Mouse (Mus musculus): ENCODE results near the gene Nr1d1. TPM values are rescaled to one million over a fixed set of nuclear protein-coding genes. Genes with fewer than 3 reads are reported as not detected.

The Nr1d1 gene
- polyA plus RNA-seq, 1 experiment from 2014 or later: 1.5 TPM

- Histone ChIP-seq H3K27ac (no peak overlapping the region; the same call in 1 of the 2 replicates), H3K4me2 (replicated peaks) (peak overlapping the region; percentile 49), H3K4me1 (peaks cover 54% of the 10 kb centered on the region), H3K4me3 (0 out of 2 replicates have a peak overlapping the region, but pooled peaks have one; percentile 0), H3K36me3 (no peaks in the 10 kb centered on the region), H3K27me3 (replicated peaks) (no peaks in the 10 kb centered on the region), H3K9me3 (no peaks in the 10 kb centered on the region), H3K9ac (no peak overlapping the region)
- peak; percentile 51 for ATAC-seq (ENCODE audit: low FRiP score, low read depth)
- WGBS: 2% methylated on average over 14 of the region's 15 CpGs
Observed at GRCm38 (mm10) chr11:98786359-98787214, 11.5 kb upstream of the Nr1d1 start.

DNA sequence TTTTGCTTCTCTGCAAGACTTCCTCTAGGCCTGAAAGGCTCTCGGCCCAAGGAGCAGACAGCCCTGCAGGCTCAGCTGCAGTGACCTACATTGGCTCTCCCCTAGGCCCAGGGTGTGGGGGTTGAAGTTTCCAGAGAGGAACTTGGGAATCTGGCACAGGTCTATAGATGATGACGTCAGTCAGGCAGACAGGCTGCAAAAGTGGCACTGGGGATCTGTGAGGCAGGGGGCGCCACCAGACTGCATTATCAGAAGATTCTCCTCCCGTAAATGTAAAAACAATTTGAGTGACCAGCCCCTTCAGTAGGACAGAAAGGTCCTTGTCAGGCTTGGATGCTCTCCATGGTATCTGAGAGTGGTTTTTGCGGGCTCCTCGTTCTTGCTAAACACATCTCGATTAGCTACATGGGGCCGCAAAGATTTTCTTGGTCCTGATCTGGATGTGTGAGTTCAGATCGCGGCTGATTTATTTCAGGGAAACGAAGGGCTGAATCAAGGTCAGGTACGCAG is 10.7 kb upstream of the Nr1d1 start:
- H3K9ac ChIP-seq: no peak overlapping the region
- peak overlapping the region; percentile 49 for H3K4me2 ChIP-seq (replicated peaks)
- ATAC-seq (ENCODE audit: low FRiP score, low read depth): no peak
- H3K36me3 ChIP-seq: no peaks in the 10 kb centered on the region
- peaks cover 56% of the 10 kb centered on the region for H3K4me1 ChIP-seq
- 11% methylated on average over 12 of the region's 12 CpGs for WGBS
- no peak overlapping the region for H3K27ac ChIP-seq
- H3K4me3 ChIP-seq: no peak overlapping the region
- H3K9me3 ChIP-seq: no peaks in the 10 kb centered on the region
- H3K27me3 ChIP-seq (replicated peaks): no peaks in the 10 kb centered on the region

DNA sequence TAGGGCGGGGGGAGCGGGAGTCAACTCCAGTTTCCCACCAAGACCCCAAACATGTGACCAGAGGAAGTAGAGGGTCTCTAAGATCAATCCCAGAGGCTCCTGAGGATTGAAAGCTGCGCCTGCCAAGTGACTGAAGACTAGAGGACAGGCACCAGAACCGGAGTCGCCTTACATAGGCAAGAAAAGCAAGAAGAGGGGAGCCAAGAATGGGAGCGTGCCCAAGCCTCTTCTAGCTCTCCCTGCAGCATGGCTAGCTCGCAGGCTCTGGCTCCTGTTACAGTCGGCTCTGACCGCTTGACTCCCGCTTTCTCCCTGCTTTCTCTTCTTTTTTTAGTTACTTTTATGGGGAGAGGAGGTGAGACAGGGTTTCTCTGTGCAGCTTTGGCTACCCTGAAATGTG is 10.1 kb upstream of the Nr1d1 start:
- no peak overlapping the region for H3K9ac ChIP-seq
- no peaks in the 10 kb centered on the region for H3K9me3 ChIP-seq
- H3K36me3 ChIP-seq: no peaks in the 10 kb centered on the region
- no peaks in the 10 kb centered on the region for H3K27me3 ChIP-seq (replicated peaks)
- no peak overlapping the region for H3K4me3 ChIP-seq
- WGBS: 70% methylated on average over 10 of the region's 10 CpGs
- no peak overlapping the region for H3K27ac ChIP-seq
- peak overlapping the region; percentile 49; the same call in 1 of the 2 replicates for H3K4me2 ChIP-seq (replicated peaks)
- ATAC-seq (ENCODE audit: low FRiP score, low read depth): no peak
- H3K4me1 ChIP-seq: peaks cover 56% of the 10 kb centered on the region

- no peak overlapping the region for H3K27ac ChIP-seq
- H3K4me1 ChIP-seq: peaks cover 56% of the 10 kb centered on the region
- WGBS: 68% methylated on average over 4 of the region's 4 CpGs
Observed at GRCm38 (mm10) chr11:98784139-98784538, 9.0 kb upstream of the Nr1d1 start.

DNA sequence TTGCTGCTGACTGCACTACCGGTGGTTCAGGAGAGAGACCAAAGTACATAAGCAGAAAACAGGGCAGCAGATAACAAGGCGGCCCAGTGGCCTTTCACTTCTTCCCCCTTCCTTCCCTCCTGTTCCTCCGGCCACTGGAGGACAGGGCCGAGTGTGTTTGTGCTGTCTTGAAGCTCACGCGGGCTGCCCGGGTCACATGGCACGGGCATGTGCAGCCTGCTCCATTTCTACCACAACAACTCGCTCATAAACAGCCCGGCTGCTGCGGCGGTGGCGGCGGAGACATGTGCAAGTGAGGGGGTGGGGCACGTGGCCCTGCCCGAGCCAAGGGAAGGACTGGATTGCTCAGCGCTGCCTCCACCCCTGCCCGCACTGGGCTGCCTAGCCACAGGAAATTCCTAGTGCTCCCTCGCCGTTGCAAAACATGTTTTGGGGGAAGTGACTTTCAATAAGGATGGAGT is 8.1 kb upstream of the Nr1d1 start:
- Histone ChIP-seq H3K27ac (peak overlapping the region; percentile 64; the same call in 1 of the 2 replicates), H3K4me3 (peak overlapping the region; percentile 11; the same call in 1 of the 2 replicates), H3K27me3 (replicated peaks) (no peaks in the 10 kb centered on the region), H3K9ac (peak overlapping the region; percentile 9; the same call in 1 of the 2 replicates), H3K4me1 (peaks cover 52% of the 10 kb centered on the region), H3K36me3 (no peaks in the 10 kb centered on the region), H3K4me2 (replicated peaks) (peak overlapping the region; percentile 53), H3K9me3 (no peaks in the 10 kb centered on the region)
- ATAC-seq (ENCODE audit: low FRiP score, low read depth): 0 out of 2 replicates have a peak, but pooled peaks have one; percentile 27
- 2% methylated on average over 20 of the region's 20 CpGs for WGBS

More at GRCm38 (mm10) chr11:98784139-98784538, 9.0 kb upstream of the Nr1d1 start:
- no peak overlapping the region for H3K4me2 ChIP-seq (replicated peaks)
- no peak overlapping the region for H3K9ac ChIP-seq
- no peaks in the 10 kb centered on the region for H3K36me3 ChIP-seq
- no peak for ATAC-seq (ENCODE audit: low FRiP score, low read depth)
- no peaks in the 10 kb centered on the region for H3K9me3 ChIP-seq
- H3K27me3 ChIP-seq (replicated peaks): no peaks in the 10 kb centered on the region
- H3K4me3 ChIP-seq: no peak overlapping the region

GRCm38 (mm10) chr11:98782651-98783235 is 7.6 kb upstream of the Nr1d1 start:
- 2% methylated on average over 17 of the region's 17 CpGs for WGBS
- no peaks in the 10 kb centered on the region for H3K36me3 ChIP-seq
- H3K4me1 ChIP-seq: peaks cover 49% of the 10 kb centered on the region
- no peaks in the 10 kb centered on the region for H3K9me3 ChIP-seq
- peak overlapping the region; percentile 64 for H3K27ac ChIP-seq
- H3K9ac ChIP-seq: peak overlapping the region; percentile 9; the same call in 1 of the 2 replicates
- H3K4me2 ChIP-seq (replicated peaks): peak overlapping the region; percentile 53
- no peaks in the 10 kb centered on the region for H3K27me3 ChIP-seq (replicated peaks)
- H3K4me3 ChIP-seq: peak overlapping the region; percentile 11; the same call in 1 of the 2 replicates
- no peak for ATAC-seq (ENCODE audit: low FRiP score, low read depth)

DNA sequence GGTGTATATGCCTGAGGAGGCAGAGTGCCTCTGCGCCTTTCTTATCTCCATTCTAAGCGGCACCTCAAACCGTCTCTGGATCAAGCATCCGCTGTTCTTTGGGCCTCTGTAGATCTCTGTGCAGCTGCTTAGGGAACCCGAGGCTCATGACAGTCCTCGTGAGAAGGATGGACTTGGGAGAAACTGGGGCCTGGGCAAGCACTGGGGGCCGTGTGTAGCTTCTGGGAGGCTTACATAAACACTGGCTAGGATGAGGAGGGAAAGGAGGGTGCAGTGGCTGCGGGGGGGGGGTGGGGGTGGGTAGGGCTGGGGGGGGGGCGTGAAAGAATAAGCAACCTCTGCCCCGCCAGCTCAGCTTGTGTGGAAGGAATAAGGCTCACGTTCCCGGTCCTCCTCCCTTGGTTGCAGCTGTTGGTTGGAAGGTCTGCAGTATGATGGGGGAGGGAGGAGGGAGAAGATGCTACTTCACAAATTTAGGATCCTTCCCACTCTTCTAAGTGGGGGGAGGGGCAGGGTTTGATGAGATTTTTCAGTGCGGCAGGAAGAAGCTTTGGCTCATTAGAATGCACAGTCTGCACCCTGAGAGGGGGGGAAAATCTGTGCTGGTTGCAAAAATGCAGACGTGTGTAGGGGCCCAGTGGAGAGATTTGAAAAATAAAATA is 6.8 kb upstream of the Nr1d1 start:
- Histone ChIP-seq H3K36me3 (no peaks in the 10 kb centered on the region), H3K27me3 (replicated peaks) (no peaks in the 10 kb centered on the region), H3K4me3 (no peak overlapping the region), H3K27ac (no peak overlapping the region), H3K9ac (peak overlapping the region; percentile 19; the same call in 1 of the 2 replicates), H3K9me3 (no peaks in the 10 kb centered on the region), H3K4me1 (peaks cover 49% of the 10 kb centered on the region), H3K4me2 (replicated peaks) (peak overlapping the region; percentile 53)
- ATAC-seq (ENCODE audit: low FRiP score, low read depth): no peak
- 23% methylated on average over 13 of the region's 14 CpGs for whole genome bisulfite sequencing

- Histone ChIP-seq H3K4me1 (peaks cover 55% of the 10 kb centered on the region), H3K27me3 (replicated peaks) (no peaks in the 10 kb centered on the region), H3K9me3 (no peaks in the 10 kb centered on the region), H3K36me3 (no peaks in the 10 kb centered on the region), H3K4me3 (no peak overlapping the region), H3K27ac (no peak overlapping the region), H3K4me2 (replicated peaks) (no peak overlapping the region), H3K9ac (no peak overlapping the region)
- ATAC-seq (ENCODE audit: low FRiP score, low read depth): no peak
Observed at GRCm38 (mm10) chr11:98777888-98778287, 2.8 kb upstream of the Nr1d1 start.

GRCm38 (mm10) chr11:98776843-98777590 is 1.9 kb upstream of the Nr1d1 start:
- ATAC-seq (ENCODE audit: low FRiP score, low read depth): no peak
- H3K4me2 ChIP-seq (replicated peaks): peak overlapping the region; percentile 22; the same call in 1 of the 2 replicates
- 14% methylated on average over 9 of the region's 9 CpGs for WGBS
- H3K27ac ChIP-seq: no peak overlapping the region; the same call in 1 of the 2 replicates
- no peak overlapping the region for H3K4me3 ChIP-seq
- H3K9ac ChIP-seq: 0 out of 2 replicates have a peak overlapping the region, but pooled peaks have one; percentile 18
- H3K36me3 ChIP-seq: no peaks in the 10 kb centered on the region
- no peaks in the 10 kb centered on the region for H3K27me3 ChIP-seq (replicated peaks)
- no peaks in the 10 kb centered on the region for H3K9me3 ChIP-seq
- peaks cover 46% of the 10 kb centered on the region for H3K4me1 ChIP-seq

DNA sequence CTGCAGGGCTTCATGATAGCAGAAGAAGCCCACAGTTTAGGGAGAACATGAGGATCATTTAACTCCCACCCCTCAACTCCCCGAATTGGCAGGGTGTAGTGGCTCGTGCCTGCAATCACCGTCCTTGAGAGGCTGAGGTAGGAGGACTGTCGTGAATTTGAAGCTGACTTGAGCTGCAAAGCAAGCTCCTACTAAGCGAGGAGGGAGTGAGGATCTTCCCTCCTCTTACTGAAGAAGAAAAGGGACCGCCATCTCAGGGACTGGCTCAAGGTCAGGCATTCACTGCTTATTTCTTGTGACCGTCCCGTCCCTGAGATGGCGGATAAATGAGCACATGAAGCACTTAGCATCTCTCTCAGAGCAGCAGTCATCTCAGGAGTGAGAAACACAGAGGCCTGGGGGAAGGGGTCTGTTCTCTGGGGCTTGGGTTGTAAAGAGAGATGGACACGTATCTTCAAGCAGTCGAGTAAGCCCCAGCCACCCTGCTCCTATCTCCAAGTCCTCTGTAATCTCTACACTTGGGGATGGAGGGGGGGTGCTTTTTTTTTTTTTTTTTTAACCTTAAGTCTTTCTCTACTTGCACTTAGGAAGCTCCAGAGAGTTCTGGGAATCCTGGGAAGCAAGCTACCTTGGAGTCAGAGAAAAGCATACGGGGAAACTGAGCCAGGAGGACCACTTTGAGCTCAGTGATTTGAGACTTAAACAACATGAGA is 1.1 kb upstream of the Nr1d1 start:
- Histone ChIP-seq H3K9ac (peak overlapping the region; percentile 35; the same call in 1 of the 2 replicates), H3K27me3 (replicated peaks) (no peaks in the 10 kb centered on the region), H3K27ac (no peak overlapping the region), H3K9me3 (no peaks in the 10 kb centered on the region), H3K4me1 (peaks cover 40% of the 10 kb centered on the region), H3K36me3 (no peaks in the 10 kb centered on the region), H3K4me2 (replicated peaks) (peak overlapping the region; percentile 80), H3K4me3 (no peak overlapping the region)
- 39% methylated on average over 12 of the region's 12 CpGs for WGBS
- peak; percentile 16; the same call in 1 of the 2 replicates for ATAC-seq (ENCODE audit: low FRiP score, low read depth)
